Mouse (Mus musculus): Measurements from ENCODE around the gene Clstn1.

Gene Clstn1

GRCm38 (mm10) chr4:149586044-149586782 lies at the start of gene Clstn1:
Clstn1 (plus strand) TSS chr4:149586468.
- peak; percentile 83 for DNase-seq (ENCODE audit: low spot score)

DNA sequence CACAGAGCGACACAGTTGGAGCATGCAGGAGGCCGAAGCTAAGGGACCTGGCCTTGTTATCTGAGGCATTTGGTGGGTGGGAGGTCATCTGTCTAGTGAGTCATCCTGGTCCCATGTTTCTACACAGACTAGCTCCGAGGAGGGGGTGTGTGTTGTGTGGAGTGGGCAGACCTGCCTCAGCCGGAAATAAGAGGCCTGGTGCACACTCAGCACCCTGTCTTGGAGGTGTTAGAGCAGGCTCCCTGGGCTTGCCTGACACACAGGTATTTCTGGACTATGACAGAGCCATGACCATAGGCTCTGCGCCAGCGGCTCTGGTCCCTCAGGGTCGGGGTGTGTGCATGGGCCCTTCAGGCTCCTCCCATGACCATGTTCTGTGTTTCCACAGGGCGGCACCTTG lies 46.8 kb upstream of the Clstn1 start:
- DNase-seq (ENCODE audit: low spot score), result no peak

GRCm38 (mm10) chr4:149541935-149542334 lies 44.3 kb upstream of the Clstn1 start:
- DNase-seq (ENCODE audit: low spot score), result no peak

- DNase-seq (ENCODE audit: low spot score), result no peak
These were observed 43.8 kb upstream of the Clstn1 start for GRCm38 (mm10) chr4:149542431-149542830.

- peak; percentile 93 for DNase-seq (ENCODE audit: low spot score)
These were observed 43.2 kb upstream of the Clstn1 start for GRCm38 (mm10) chr4:149542927-149543553.

- DNase-seq (ENCODE audit: low spot score), result no peak
These were observed 41.4 kb upstream of the Clstn1 start for GRCm38 (mm10) chr4:149544892-149545291.

DNA sequence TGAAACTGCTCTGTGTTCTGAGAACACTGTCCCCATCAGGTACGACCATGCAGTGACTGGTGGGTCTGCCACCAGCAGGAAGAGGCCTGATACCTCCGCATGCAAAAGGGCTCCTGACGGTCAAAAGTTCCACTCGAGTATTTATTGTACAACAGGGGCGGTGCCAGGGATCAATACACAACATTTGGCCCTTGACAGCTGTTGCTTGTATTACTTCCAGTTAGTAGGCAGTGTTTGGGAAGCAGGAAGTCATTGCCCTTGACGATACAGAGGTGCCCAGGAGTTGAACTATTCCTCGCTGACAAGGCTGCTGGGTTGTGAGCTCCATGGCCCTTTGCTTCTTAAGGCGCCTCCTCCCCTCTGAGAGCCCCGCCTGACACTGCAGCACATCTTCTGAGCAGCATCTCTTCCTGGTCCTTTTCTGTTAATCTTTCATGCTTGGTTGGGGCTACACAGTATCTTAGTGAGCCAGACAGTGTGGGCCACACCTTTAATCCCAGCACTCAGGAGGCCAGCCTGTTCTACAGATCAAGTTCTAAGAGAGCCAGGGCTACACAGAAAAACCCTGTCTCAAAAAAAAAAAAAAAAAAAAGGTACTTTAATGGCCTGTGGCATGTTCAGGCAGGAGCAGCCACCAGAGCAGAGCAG lies 39.3 kb upstream of the Clstn1 start:
- DNase-seq (ENCODE audit: low spot score), result no peak

DNA sequence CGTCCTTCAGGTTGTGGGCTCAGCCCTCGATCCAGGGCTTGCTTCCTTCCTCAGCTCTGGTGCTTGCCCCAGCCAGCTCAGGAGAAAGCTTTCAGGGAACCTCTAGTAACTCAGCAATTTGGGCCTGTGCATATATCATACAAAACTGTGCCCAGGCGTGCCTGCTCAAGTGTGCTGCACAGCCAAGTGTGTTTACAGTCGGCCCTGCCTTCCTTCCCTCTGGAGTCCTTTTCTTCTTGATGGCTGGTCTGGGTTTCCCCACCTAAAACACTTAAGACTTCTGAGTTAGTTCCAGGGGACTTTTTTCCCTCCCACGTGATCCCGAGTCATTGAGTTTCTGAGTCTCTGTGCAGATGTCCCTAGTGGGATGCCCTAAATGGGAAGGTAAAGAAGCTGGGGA lies 38.7 kb upstream of the Clstn1 start:
- no peak for DNase-seq (ENCODE audit: low spot score)

DNA sequence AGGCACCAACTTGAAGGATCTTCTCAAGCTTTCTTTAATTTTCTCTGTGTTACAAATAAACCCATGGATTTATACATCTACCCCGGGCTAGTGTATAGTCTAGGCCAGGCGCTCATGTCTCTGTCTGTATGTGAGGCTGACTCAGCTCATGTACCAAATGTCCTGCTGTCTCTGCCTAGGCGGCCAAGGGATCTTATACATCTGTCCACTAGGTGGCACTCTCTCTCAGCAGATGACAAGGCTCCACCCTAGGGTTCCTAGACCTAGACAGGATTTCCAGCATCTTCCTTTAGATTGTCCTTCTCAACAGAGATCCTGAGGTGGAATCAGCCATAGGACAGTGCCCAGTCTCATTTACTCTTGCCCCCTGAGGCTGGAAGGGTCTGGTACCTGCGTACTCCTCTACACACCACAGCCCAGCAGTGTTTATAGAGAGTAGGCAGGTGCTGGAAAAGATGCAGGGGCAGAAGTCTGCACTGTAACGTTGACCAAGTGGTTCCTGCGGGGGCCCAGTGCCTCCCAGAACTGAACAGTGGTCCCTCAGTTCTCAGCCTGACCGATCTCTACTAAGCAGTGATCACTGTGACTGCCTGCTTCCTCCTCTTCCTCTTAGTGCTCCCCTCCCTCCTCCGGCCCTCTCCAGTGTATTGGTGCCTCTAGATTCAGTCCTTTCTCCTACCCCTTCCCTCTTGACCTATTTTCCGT lies 36.9 kb upstream of the Clstn1 start:
- DNase-seq (ENCODE audit: low spot score), result peak; percentile 91

DNA sequence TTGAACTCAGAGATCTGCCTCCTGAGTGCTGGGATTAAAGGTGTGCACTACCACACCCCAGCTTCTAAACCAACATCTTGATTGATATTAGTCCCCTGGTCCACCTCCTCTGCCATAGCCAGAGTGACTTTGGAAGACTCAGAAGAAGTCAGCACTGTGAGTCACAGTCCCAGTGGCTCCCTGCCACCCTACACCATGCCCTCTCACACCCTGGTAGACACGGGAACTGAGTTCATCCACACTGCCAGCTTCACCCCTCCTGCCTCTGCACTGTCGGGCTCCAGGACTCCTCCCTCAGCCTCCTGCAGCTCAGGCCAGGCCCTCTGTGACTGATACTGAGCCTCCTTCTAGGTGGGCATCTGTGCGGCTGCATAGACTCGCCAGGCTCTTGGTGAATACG lies 35.4 kb upstream of the Clstn1 start:
- no peak for DNase-seq (ENCODE audit: low spot score)

GRCm38 (mm10) chr4:149551696-149552095 lies 34.6 kb upstream of the Clstn1 start:
- DNase-seq (ENCODE audit: low spot score), result no peak

DNA sequence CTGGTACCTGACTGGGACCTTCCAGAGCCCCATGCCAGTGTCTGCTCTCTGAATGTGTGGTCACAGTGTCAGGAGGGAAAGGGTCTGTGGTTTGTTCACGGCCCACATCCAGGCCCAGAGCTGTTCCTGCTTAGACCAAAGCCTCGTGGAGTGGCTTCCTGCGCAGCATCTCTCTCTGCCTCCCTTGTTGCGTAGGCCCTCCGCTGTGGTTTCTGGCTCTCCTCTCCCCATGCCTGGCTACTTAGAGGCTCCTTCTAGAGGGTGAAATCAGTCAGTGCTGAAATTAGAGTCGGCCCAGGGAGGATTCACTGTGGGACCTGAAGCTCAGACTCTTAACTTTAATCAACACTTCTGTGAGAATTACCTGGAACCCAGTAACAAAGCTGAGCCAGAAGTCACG lies 32.4 kb upstream of the Clstn1 start:
- DNase-seq (ENCODE audit: low spot score), result no peak

- no peak for DNase-seq (ENCODE audit: low spot score)
These were observed 30.2 kb upstream of the Clstn1 start for GRCm38 (mm10) chr4:149556111-149556510.

DNA sequence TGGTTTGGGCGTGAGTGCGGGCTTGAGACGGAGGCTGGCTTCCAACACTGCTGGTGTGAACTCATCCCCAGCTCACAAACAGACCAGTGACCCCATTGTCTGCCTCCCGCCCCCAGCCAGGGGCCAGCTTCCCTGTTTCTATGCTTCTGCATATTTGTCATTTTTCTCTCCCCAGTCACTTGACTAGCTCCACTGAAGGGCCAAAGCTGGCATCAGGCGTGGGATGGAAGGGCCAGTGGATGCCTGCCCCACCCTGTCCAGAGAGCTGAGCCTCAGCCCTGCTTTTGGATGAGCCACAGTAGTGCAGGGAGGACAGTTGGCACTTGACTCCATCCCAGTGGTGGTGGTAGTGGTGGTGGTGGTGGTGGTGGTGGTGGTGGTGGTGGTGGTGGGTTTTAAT lies 28.4 kb upstream of the Clstn1 start:
- no peak for DNase-seq (ENCODE audit: low spot score)

DNA sequence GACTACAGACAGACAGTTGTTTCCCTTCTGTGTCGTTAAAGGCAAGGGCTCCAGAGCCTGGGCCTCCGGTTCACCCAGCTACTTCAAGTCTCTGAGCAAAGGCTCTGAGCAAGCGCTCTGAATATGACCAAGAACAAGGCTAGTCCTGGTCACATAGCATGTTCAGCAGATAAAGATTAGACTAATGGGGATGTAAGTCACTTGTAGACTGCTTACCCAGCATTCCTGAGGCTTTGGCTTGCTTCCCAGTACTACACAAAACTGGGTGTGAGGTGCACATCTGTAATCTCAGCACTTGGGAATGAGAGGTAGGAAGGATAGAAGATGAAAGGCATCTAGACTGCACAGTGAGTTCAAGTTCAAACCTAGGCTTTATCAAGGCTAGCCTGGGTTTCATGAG lies 27.9 kb upstream of the Clstn1 start:
- DNase-seq (ENCODE audit: low spot score), result no peak

GRCm38 (mm10) chr4:149561392-149561791 lies 24.9 kb upstream of the Clstn1 start:
- no peak for DNase-seq (ENCODE audit: low spot score)

DNA sequence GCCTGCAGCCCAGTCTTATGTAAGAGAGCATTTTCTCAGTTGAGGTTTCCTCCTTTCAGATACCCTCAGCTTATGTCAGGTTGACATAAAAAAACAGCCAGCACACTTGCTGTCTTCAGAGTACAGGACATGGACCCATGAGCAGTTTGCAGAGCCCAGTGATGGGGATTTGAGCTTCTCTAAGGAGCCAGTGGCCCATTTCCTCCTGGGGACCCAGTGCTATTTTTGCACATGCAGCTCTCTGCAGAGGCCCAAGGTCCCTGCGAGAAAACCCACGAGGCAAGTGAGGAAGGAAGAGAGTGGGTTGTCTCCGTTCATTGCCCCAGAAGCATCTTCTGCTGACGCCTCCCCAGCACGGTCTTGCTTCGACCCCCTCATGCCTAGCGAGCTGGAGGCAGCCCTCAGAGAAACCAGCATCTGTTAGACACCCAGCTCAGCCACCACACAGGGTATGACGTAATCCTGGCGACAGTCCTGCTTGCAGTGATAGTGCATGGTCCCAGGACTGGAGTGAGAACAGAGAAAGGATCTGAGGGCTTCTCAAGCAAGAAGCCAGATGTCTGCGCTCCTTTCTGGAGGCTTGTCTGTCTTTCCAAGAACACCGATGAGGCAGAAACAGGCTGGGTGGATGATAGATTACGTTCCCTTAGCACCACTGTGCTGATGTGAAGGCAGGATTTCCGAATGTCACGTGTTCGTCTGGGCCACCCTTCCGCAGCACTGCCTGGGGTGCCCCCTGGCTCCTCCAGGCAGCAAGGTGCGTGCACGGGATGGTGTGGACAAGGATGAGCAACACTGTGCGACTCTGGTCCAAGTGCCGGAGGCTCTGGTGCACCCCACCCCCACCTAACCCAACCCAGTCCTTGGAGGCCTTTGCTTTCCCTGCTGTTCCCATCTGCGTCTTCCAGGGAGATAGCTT lies 24.0 kb upstream of the Clstn1 start:
- DNase-seq (ENCODE audit: low spot score), result no peak

DNA sequence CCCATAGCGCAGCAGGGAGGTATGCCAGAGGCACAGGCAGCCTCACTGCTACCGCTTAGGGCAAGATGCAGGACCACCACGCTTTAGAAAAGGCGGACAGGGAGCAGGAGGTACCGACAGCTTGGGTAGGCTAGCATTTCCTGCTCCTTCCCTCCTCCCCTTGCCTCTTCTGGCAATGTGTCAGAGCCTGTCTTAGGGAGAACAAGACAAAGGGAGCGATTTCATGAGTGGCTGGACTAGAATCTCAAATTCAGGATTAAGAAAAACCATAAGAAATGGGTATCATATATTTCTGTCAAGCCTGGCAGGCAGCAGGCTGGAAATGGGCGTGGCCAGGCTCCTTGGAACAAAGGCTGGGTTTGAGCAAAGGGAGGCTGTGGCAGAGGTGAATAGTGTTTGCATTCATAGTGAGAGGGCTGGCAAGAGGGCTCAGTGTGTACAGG lies 23.3 kb upstream of the Clstn1 start:
- DNase-seq (ENCODE audit: low spot score), result peak; percentile 61

DNA sequence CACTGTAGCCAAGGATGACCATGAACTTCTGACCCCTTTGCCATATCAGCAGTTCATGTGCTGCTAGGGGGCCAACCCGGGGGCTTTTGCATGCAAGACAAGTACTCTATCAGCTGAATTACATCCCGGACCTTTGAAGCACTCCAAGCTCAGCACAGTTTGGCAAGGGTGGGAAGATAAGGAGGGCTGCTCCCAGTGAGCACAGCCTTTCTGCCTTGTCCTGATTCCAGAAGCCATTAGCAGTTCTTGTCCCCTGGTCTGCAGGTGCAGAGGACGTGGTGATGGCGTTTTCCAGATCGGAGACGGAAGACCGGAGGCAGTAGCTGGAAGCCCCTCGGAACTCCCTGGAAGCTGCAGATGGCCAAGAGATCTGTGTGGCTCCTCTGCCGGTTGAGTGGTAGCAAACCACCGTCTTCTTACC lies 22.3 kb upstream of the Clstn1 start:
- no peak for DNase-seq (ENCODE audit: low spot score)

DNA sequence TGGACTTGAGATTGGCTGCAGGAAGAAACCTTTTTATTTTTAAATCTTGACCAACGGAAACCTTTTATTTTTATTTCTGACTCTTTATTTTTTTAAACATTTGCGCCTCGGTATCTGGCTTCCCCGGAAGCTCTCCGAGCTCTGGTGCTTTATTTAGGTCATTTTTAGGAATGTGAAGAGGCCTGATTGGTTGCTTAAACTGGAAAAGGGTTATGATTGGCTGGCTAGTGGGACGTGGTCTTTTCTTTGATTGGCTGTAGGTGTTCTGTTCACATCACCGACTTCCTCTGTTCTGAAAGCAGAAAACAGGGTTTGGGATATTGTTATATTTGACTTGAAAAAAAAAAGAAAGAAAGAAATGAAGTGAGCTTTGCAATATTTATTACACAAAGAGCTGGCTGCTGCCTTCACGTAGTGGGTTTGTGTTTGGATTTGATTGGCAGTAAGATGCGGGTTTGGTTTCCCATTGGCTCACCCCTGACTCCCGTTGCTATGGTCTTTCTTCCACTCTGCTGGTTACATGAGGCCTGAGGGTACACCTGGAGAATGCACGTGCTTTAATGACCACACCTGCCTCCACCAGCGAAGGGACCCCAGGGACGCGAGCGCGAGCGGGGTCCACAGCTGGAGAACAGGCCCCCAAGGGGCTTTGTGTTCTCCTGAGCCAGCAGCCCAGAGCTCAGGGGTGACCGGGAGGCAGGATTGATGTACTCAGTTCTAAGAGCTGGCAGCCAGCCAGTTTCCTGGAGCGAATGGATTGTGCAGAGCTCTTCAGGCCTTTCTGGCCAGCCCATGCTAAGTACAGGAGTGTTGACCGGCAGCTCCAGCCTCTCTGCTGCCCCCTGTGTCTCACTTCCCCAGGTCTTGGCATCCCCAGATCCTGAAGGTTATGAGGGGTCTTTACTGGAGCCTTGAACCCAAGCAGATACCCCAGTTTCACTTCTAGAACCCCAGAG lies 21.5 kb upstream of the Clstn1 start:
- DNase-seq (ENCODE audit: low spot score), result peak; percentile 43
